Mouse (Mus musculus): Measurements from ENCODE around the gene Kcnj14. TPM values are rescaled to one million over a fixed set of nuclear protein-coding genes. Genes with fewer than 3 reads are reported as not detected.
A peak's percentile ranks its signal among the peaks of the same experiment; 100 is the strongest.

Kcnj14 gene
- polyA plus RNA-seq, 1 experiment from 2014 or later: 1.1 TPM

DNA sequence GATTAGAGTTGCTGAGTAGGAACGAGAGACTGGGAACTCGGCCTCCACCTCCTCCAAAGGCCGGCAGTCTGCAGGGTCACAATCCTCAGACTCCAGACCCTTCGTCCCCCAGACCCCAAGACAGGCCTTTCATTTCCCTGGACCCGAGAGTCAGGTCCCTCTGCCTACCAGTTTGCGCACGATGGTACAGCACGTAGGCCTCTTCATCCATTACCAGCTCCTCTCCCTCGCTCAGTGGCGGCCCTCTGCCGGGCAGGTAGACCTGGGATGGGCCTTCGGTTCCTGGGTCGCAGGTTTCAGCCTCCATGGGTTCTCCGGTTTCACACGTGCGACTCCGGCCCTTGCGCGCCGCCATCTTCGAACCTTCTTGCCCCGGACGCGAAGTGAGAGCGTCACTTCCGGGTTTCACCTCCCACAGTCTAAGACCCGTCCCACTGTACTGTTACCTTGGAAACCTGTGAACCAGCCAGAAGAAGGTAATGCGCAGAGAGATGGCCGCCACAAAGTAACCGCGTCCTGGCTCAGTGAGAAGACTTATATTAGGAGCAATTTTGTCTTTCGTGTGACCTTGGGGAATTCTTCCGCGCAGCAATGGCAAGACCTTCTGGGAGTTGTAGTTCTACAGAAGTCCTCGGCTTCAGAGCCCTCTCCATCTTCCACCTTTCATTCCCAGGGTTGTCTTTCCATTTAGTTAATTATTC is 6.0 kb upstream of the Kcnj14 start, which contains the start of gene Grwd1:
Gene Grwd1, minus strand, starts transcription at position 518 of the 701 bp plus-strand sequence.
- ATAC-seq (ENCODE audit: low FRiP score, low read depth): peak; percentile 89
- Histone ChIP-seq H3K4me2 (replicated peaks) (peak within 1 kb of the TSS; percentile 78), H3K9me3 (no peaks in the 10 kb centered on the region), H3K36me3 (peaks cover 32% of the 10 kb centered on the region), H3K9ac (replicated peaks) (peak within 1 kb of the TSS; percentile 63), H3K27me3 (peaks cover 45% of the 10 kb centered on the region), H3K27ac (replicated peaks) (peak within 1 kb of the TSS; percentile 71), H3K4me1 (peaks cover 32% of the 10 kb centered on the region), H3K4me3 (peak within 1 kb of the TSS; percentile 79)
- WGBS: under 1% methylated on average over 35 of the region's 35 CpGs

DNA sequence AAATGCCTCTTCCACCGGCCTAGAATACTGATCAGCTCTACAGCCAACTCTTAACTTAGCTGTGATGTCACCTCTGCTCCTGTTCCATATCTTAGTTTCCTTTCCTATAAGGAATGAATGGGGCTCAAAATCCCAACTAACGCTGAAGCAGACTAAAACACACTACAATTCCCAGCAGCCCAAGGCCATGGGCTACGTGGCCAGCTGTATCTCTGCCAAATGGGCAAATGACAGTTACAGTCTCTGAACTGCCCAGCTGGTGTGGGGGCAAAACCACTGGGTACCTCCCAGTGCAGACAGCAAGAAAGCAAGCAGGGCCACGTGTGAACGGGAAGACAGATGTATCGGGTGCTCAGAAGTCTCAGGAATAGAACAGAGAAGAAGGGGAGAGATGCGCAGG is 2.0 kb upstream of the Kcnj14 start:
- ATAC-seq (ENCODE audit: low FRiP score, low read depth): no peak
- Histone ChIP-seq H3K9me3 (no peaks in the 10 kb centered on the region), H3K36me3 (peaks cover 62% of the 10 kb centered on the region), H3K27me3 (peaks cover 6% of the 10 kb centered on the region), H3K4me3 (no peak overlapping the region), H3K27ac (replicated peaks) (no peak overlapping the region), H3K4me1 (peaks cover 15% of the 10 kb centered on the region), H3K9ac (replicated peaks) (no peak overlapping the region), H3K4me2 (replicated peaks) (no peak overlapping the region)
- WGBS: 94% methylated on average over 7 of the region's 7 CpGs

- Histone ChIP-seq H3K4me3 (no peak overlapping the region), H3K27me3 (peaks cover 25% of the 10 kb centered on the region), H3K9ac (replicated peaks) (no peak overlapping the region), H3K27ac (replicated peaks) (no peak overlapping the region), H3K9me3 (no peaks in the 10 kb centered on the region), H3K4me2 (replicated peaks) (no peak overlapping the region), H3K36me3 (peaks cover 33% of the 10 kb centered on the region), H3K4me1 (peaks cover 2% of the 10 kb centered on the region)
- ATAC-seq (ENCODE audit: low FRiP score, low read depth): no peak
Observed at GRCm38 (mm10) chr7:45820913-45821312, 3.7 kb downstream of the Kcnj14 start.

DNA sequence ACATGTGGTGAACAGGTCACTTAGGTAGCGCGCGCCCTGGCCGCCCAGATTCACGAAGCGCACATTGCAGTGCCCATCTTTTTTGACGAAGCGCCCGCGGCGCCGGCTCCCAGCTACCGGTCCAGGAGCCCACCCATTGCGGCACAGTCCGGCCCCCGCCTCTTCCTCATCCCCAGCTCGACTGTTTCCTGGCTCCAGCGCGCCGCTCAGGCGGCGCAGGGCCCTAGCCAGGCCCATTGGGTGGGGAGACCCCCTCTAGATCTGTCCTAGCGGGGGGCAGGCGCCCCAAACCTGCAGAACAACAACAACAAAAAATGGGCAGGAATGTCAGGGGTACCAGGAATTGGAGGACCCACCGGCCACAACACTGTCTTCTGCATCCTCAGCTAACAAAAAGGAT is 4.7 kb downstream of the Kcnj14 start:
- H3K36me3 ChIP-seq: peaks cover 23% of the 10 kb centered on the region
- no peak overlapping the region for H3K4me3 ChIP-seq
- 10% methylated on average over 25 of the region's 25 CpGs for WGBS
- H3K27ac ChIP-seq (replicated peaks): no peak overlapping the region
- H3K4me1 ChIP-seq: peaks cover 12% of the 10 kb centered on the region
- no peaks in the 10 kb centered on the region for H3K9me3 ChIP-seq
- no peak for ATAC-seq (ENCODE audit: low FRiP score, low read depth)
- 0 out of 2 replicates have a peak overlapping the region, but pooled peaks have one; percentile 3 for H3K4me2 ChIP-seq (replicated peaks)
- H3K27me3 ChIP-seq: peaks cover 25% of the 10 kb centered on the region
- H3K9ac ChIP-seq (replicated peaks): no peak overlapping the region

DNA sequence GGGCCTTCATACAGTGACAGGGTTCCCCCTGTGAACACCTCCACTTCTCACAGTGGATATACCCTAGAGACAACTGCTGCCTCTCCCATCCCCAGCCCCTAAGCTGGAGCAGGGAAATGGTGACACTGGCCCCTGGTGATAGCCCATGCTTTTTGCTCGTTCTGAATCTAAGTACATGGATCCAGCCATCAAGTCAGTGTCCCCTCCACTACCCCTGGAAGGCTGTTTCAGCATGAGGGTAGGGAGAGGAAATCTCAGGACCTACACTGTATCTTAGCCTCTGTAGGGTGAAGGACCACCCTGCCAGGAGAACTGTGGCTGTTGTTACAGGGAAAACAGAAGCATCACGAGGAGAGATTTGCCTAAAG is 8.6 kb downstream of the Kcnj14 start:
- 35% methylated on average over 2 of the region's 2 CpGs for WGBS
- Histone ChIP-seq H3K4me1 (peaks cover 28% of the 10 kb centered on the region), H3K9ac (replicated peaks) (no peak overlapping the region; the same call in 1 of the 2 replicates), H3K27me3 (peaks cover 25% of the 10 kb centered on the region), H3K4me2 (replicated peaks) (no peak overlapping the region), H3K4me3 (no peak overlapping the region), H3K9me3 (no peaks in the 10 kb centered on the region), H3K27ac (replicated peaks) (0 out of 2 replicates have a peak overlapping the region, but pooled peaks have one; percentile 65), H3K36me3 (peaks cover 20% of the 10 kb centered on the region)
- ATAC-seq (ENCODE audit: low FRiP score, low read depth): no peak

DNA sequence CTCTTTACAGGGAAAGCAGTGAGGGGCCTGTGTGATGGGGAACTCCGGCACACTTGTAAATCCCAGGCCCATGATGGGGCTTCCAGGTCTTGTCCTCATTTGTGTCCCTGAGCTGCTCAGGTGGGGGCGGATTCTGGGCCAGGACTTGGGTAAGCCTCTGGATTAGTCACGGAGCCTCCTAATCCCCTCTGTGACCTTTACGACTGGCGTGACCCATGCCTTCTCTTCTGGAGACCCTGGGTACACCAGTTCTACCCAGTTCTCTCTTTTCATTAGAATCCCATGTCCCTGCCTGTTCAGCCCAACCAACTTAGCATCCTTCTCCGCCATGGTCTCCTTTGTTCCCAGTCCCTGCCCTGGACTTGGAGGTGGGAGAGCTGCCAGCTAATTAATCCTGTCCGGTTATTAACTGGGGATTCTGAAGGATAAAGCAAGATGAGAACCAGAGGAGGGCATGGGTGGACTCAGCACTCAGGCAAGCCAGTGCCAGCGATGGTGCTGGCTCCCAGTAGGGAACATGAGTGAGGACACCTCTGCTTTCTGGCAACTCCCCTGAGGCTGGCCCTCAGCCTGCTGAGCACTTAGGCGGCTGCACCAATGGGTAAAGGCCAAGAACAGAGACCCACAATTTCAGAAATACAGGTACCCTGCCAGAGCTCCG is 9.1 kb downstream of the Kcnj14 start:
- peak overlapping the region; percentile 65 for H3K27ac ChIP-seq (replicated peaks)
- no peaks in the 10 kb centered on the region for H3K9me3 ChIP-seq
- H3K36me3 ChIP-seq: peaks cover 25% of the 10 kb centered on the region
- 16% methylated on average over 10 of the region's 10 CpGs for WGBS
- H3K4me2 ChIP-seq (replicated peaks): peak overlapping the region; percentile 52
- ATAC-seq (ENCODE audit: low FRiP score, low read depth): no peak
- H3K27me3 ChIP-seq: peaks cover 19% of the 10 kb centered on the region
- peaks cover 28% of the 10 kb centered on the region for H3K4me1 ChIP-seq
- no peak overlapping the region; the same call in 1 of the 2 replicates for H3K9ac ChIP-seq (replicated peaks)
- no peak overlapping the region for H3K4me3 ChIP-seq

- H3K9me3 ChIP-seq: no peaks in the 10 kb centered on the region
- WGBS: 1% methylated on average over 5 of the region's 5 CpGs
- no peak for ATAC-seq (ENCODE audit: low FRiP score, low read depth)
- H3K4me1 ChIP-seq: peaks cover 28% of the 10 kb centered on the region
- H3K4me3 ChIP-seq: peak overlapping the region; percentile 90
- peak overlapping the region; percentile 52 for H3K4me2 ChIP-seq (replicated peaks)
- peaks cover 31% of the 10 kb centered on the region for H3K36me3 ChIP-seq
- H3K9ac ChIP-seq (replicated peaks): no peak overlapping the region
- peak overlapping the region; percentile 65 for H3K27ac ChIP-seq (replicated peaks)
- peaks cover 13% of the 10 kb centered on the region for H3K27me3 ChIP-seq
Observed at GRCm38 (mm10) chr7:45814841-45815240, 9.7 kb downstream of the Kcnj14 start.

DNA sequence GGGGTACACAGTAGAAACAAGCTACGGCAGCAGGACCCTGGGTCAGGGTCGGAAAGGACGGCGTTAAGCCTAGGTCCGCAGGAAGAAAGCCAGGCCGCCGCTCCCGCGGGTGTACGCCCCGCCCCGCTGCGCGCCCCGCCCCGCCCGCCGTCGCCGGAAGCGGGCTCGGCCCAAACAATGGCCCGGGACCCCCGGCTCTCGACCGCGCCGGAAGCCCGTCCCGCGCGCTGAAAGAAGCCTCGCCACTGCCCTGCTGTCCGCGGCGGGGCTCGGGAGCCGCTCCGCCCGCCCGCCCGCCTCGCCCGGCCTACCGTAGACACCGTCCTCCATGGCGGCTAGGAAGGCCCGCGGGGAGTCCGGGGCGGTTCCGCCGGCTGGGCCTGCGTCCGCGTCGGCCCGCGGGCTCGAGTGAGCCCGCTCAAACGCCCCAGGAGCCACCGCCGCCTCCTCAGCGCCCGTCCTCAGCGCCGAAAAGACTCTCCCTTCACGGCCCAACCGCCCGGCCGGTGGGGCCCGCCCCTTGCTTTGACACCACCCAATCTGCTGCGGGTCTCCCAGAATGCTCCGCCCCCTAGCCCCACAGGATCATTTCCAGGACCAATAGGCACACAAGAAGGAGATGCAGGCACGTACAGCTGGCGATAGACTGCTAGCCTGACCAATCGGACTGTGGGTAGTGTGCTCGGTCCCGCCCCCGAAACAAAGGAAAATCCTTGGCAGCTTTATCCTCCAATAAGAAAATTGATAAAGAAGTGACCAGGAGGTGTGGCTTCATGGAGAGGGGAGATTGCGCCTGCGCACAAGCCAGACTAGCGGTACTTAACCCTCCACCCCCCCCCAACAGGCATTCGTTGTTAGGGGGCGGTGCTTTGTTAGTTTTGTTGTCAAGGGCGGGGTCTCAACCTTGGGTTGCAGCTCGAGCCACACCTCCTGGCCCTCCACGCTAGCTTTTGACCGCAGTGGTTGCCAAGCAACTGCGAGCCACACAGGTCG is 10.5 kb downstream of the Kcnj14 start, which contains the start of gene Cyth2:
Gene Cyth2, minus strand, starts transcription at position 795 of the 993 bp plus-strand sequence.
- peaks cover 39% of the 10 kb centered on the region for H3K36me3 ChIP-seq
- WGBS: under 1% methylated on average over 72 of the region's 92 CpGs
- peak; percentile 98 for ATAC-seq (ENCODE audit: low FRiP score, low read depth)
- H3K4me3 ChIP-seq: peak within 1 kb of the TSS; percentile 90
- H3K27me3 ChIP-seq: peaks cover 10% of the 10 kb centered on the region
- H3K4me1 ChIP-seq: peaks cover 28% of the 10 kb centered on the region
- H3K4me2 ChIP-seq (replicated peaks): peak within 1 kb of the TSS; percentile 91
- peak within 1 kb of the TSS; percentile 99 for H3K9ac ChIP-seq (replicated peaks)
- peak within 1 kb of the TSS; percentile 100 for H3K27ac ChIP-seq (replicated peaks)
- no peaks in the 10 kb centered on the region for H3K9me3 ChIP-seq

GRCm38 (mm10) chr7:45812921-45813320 is 11.7 kb downstream of the Kcnj14 start:
- peaks cover 50% of the 10 kb centered on the region for H3K36me3 ChIP-seq
- H3K27ac ChIP-seq (replicated peaks): peak overlapping the region; percentile 100; the same call in 1 of the 2 replicates
- WGBS: 84% methylated on average over 8 of the region's 8 CpGs

GRCm38 (mm10) chr7:45809276-45810075 is 15.1 kb downstream of the Kcnj14 start:
- Histone ChIP-seq H3K9ac (replicated peaks) (no peak overlapping the region), H3K9me3 (no peaks in the 10 kb centered on the region), H3K4me3 (no peak overlapping the region), H3K27ac (replicated peaks) (no peak overlapping the region), H3K4me2 (replicated peaks) (no peak overlapping the region), H3K36me3 (peaks cover 71% of the 10 kb centered on the region), H3K27me3 (no peaks in the 10 kb centered on the region), H3K4me1 (peaks cover 24% of the 10 kb centered on the region)
- WGBS: 91% methylated on average over 14 of the region's 14 CpGs
- no peak for ATAC-seq (ENCODE audit: low FRiP score, low read depth)

More at GRCm38 (mm10) chr7:45812921-45813320, 11.7 kb downstream of the Kcnj14 start:
- Histone ChIP-seq H3K27me3 (no peaks in the 10 kb centered on the region), H3K4me3 (peak overlapping the region; percentile 90), H3K4me2 (replicated peaks) (peak overlapping the region; percentile 91), H3K9me3 (no peaks in the 10 kb centered on the region), H3K9ac (replicated peaks) (peak overlapping the region; percentile 99), H3K4me1 (peaks cover 35% of the 10 kb centered on the region)
- no peak for ATAC-seq (ENCODE audit: low FRiP score, low read depth)

DNA sequence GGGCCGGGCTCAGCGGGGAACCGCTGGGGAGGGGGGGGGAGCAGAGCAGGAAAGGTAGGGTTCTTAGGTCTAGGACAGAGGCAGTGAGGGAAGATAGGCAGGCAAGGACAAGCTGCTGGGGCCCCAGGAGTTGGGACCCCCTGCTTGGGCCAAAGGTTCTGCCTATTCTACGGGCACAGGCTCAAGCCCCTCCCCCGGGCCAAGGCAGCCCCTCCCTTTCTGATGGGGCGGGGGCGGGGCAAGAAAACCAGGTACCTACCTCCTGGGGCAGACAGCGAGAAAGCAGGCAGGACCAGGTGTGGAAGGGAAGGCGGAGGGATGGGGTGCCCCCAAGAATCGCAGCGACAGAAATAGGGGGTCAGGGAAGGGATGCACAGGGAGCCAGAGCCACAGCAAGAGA is 16.1 kb downstream of the Kcnj14 start:
- H3K4me1 ChIP-seq: peaks cover 24% of the 10 kb centered on the region
- H3K9me3 ChIP-seq: no peaks in the 10 kb centered on the region
- H3K4me2 ChIP-seq (replicated peaks): no peak overlapping the region
- WGBS: 41% methylated on average over 11 of the region's 11 CpGs
- H3K27ac ChIP-seq (replicated peaks): 0 out of 2 replicates have a peak overlapping the region, but pooled peaks have one; percentile 35
- peak overlapping the region; percentile 24; the same call in 1 of the 2 replicates for H3K9ac ChIP-seq (replicated peaks)
- no peaks in the 10 kb centered on the region for H3K27me3 ChIP-seq
- peaks cover 81% of the 10 kb centered on the region for H3K36me3 ChIP-seq
- no peak overlapping the region for H3K4me3 ChIP-seq
- ATAC-seq (ENCODE audit: low FRiP score, low read depth): no peak
